Mouse (Mus musculus): ENCODE results near the gene Itpa. TPM values are rescaled to one million over a fixed set of nuclear protein-coding genes. Genes with fewer than 3 reads are reported as not detected.

Gene Itpa
- total and polyA plus RNA-seq, 3 experiments, result 102 to 137 TPM; not detected in 1

GRCm38 (mm10) chr2:130730746-130731145, 63.3 kb downstream of the Itpa start (continued):
- TF ChIP-seq MXI1 (IDR thresholded peaks at IDR 0.05; ENCODE audit: low read depth, low read length) (no peak), JUND (IDR thresholded peaks at IDR 0.05; ENCODE audit: low read depth, low read length) (no peak), POLR2AphosphoS2 (IDR thresholded peaks at IDR 0.05; ENCODE audit: low read length) (no peak)

Other genes starting within 250 kb of the Itpa start
- gene Vps16, start 243.3 kb upstream of the Itpa start, total RNA-seq (2012; rRNA removed), result 86.2 and 90.0 TPM in 2 replicates
- 100 to 1,000 TPM in 1 of 2 experiments, not detected in 1; 114 TPM for gene Vps16, start 243.3 kb upstream of the Itpa start, polyA plus RNA-seq (2012; ENCODE audit: insufficient read depth in 1 of 2, insufficient read length in 2 of 2, low read depth in 1 of 2, low replicate concordance in 2 of 2, missing spikeins in 1 of 2)
- gene Pced1a, start 242.9 kb upstream of the Itpa start, total RNA-seq (2012; rRNA removed), result 5.1 and 6.5 TPM in 2 replicates
- gene Pced1a, start 242.9 kb upstream of the Itpa start, polyA plus RNA-seq (2012; ENCODE audit: insufficient read depth in 1 of 2, insufficient read length in 2 of 2, low read depth in 1 of 2, low replicate concordance in 2 of 2, missing spikeins in 1 of 2), result 10 to 100 TPM in 1 of 2 experiments, not detected in 1; 13.7 TPM
- gene Ptpra, start 217.3 kb upstream of the Itpa start, total RNA-seq (2012; rRNA removed), result 28.1 and 33.0 TPM in 2 replicates
- 10 to 100 TPM in 1 of 2 experiments, not detected in 1; 68.3 TPM for gene Ptpra, start 217.3 kb upstream of the Itpa start, polyA plus RNA-seq (2012; ENCODE audit: insufficient read depth in 1 of 2, insufficient read length in 2 of 2, low read depth in 1 of 2, low replicate concordance in 2 of 2, missing spikeins in 1 of 2)
- 108 and 121 TPM in 2 replicates for gene Mrps26, start 103.9 kb upstream of the Itpa start, total RNA-seq (2012; rRNA removed)
- gene Mrps26, start 103.9 kb upstream of the Itpa start, polyA plus RNA-seq (2012; ENCODE audit: insufficient read depth in 1 of 2, insufficient read length in 2 of 2, low read depth in 1 of 2, low replicate concordance in 2 of 2, missing spikeins in 1 of 2), result 100 to 1,000 TPM in 1 of 2 experiments, not detected in 1; 154 TPM
- gene Oxt, start 91.4 kb upstream of the Itpa start, total RNA-seq (2012; rRNA removed), result not detected in 2 replicates
- gene Oxt, start 91.4 kb upstream of the Itpa start, polyA plus RNA-seq (2012; ENCODE audit: insufficient read depth in 1 of 2, insufficient read length in 2 of 2, low read depth in 1 of 2, low replicate concordance in 2 of 2, missing spikeins in 1 of 2), result under 1 TPM in 1 of 2 experiments, not detected in 1; 0.14 TPM
- not detected in 2 replicates for gene Avp, start 85.1 kb upstream of the Itpa start, total RNA-seq (2012; rRNA removed)
- not detected for gene Avp, start 85.1 kb upstream of the Itpa start, polyA plus RNA-seq (2012; ENCODE audit: insufficient read depth in 1 of 2, insufficient read length in 2 of 2, low read depth in 1 of 2, low replicate concordance in 2 of 2, missing spikeins in 1 of 2)
- gene Fastkd5, start 37.6 kb upstream of the Itpa start, total RNA-seq (2012; rRNA removed), result 13.6 and 15.3 TPM in 2 replicates
- 10 to 100 TPM in 1 of 2 experiments, not detected in 1; 11.7 TPM for gene Fastkd5, start 37.6 kb upstream of the Itpa start, polyA plus RNA-seq (2012; ENCODE audit: insufficient read depth in 1 of 2, insufficient read length in 2 of 2, low read depth in 1 of 2, low replicate concordance in 2 of 2, missing spikeins in 1 of 2)
- gene Ubox5, start 37.6 kb upstream of the Itpa start, total RNA-seq (2012; rRNA removed), result 5.1 and 5.4 TPM in 2 replicates
- 10 to 100 TPM in 1 of 2 experiments, not detected in 1; 11.2 TPM for gene Ubox5, start 37.6 kb upstream of the Itpa start, polyA plus RNA-seq (2012; ENCODE audit: insufficient read depth in 1 of 2, insufficient read length in 2 of 2, low read depth in 1 of 2, low replicate concordance in 2 of 2, missing spikeins in 1 of 2)
- gene Lzts3, start 24.8 kb upstream of the Itpa start, total RNA-seq (2012; rRNA removed), result 1.9 and 2.1 TPM in 2 replicates
- gene Lzts3, start 24.8 kb upstream of the Itpa start, polyA plus RNA-seq (2012; ENCODE audit: insufficient read depth in 1 of 2, insufficient read length in 2 of 2, low read depth in 1 of 2, low replicate concordance in 2 of 2, missing spikeins in 1 of 2), result 1 to 10 TPM in 1 of 2 experiments, not detected in 1; 4.5 TPM
- 44.7 and 52.7 TPM in 2 replicates for gene Ddrgk1, start 3.0 kb upstream of the Itpa start, total RNA-seq (2012; rRNA removed)
- 10 to 100 TPM in 1 of 2 experiments, not detected in 1; 73.6 TPM for gene Ddrgk1, start 3.0 kb upstream of the Itpa start, polyA plus RNA-seq (2012; ENCODE audit: insufficient read depth in 1 of 2, insufficient read length in 2 of 2, low read depth in 1 of 2, low replicate concordance in 2 of 2, missing spikeins in 1 of 2)
- 0.13 and 0.31 TPM in 2 replicates for gene Slc4a11, start 29.9 kb downstream of the Itpa start, total RNA-seq (2012; rRNA removed)
- 1 to 10 TPM in 1 of 2 experiments, not detected in 1; 1.6 TPM for gene Slc4a11, start 29.9 kb downstream of the Itpa start, polyA plus RNA-seq (2012; ENCODE audit: insufficient read depth in 1 of 2, insufficient read length in 2 of 2, low read depth in 1 of 2, low replicate concordance in 2 of 2, missing spikeins in 1 of 2)
- gene 4930402H24Rik, start 238.8 kb downstream of the Itpa start, total RNA-seq (2012; rRNA removed), result 5.4 and 6.1 TPM in 2 replicates
- 1 to 10 TPM in 1 of 2 experiments, not detected in 1; 6.2 TPM for gene 4930402H24Rik, start 238.8 kb downstream of the Itpa start, polyA plus RNA-seq (2012; ENCODE audit: insufficient read depth in 1 of 2, insufficient read length in 2 of 2, low read depth in 1 of 2, low replicate concordance in 2 of 2, missing spikeins in 1 of 2)
- 5.7 and 6.3 TPM in 2 replicates for gene Atrn, start 238.9 kb downstream of the Itpa start, total RNA-seq (2012; rRNA removed)
- gene Atrn, start 238.9 kb downstream of the Itpa start, polyA plus RNA-seq (2012; ENCODE audit: insufficient read depth in 1 of 2, insufficient read length in 2 of 2, low read depth in 1 of 2, low replicate concordance in 2 of 2, missing spikeins in 1 of 2), result 10 to 100 TPM in 1 of 2 experiments, 1 to 10 TPM in 1; 9.2 to 28.2 TPM